Mouse (Mus musculus): ENCODE measurements around the gene Sphk1. TPM values are rescaled to one million over a fixed set of nuclear protein-coding genes. Genes with fewer than 3 reads are reported as not detected.

The Sphk1 gene
- total and polyA plus RNA-seq, 3 experiments = 2.4 to 4.1 (median 2.6) TPM

- no peak for DNase-seq
These were observed 24.4 kb upstream of the Sphk1 start for GRCm38 (mm10) chr11:116506151-116506875.

- DNase-seq = no peak
These were observed 22.0 kb upstream of the Sphk1 start for GRCm38 (mm10) chr11:116508689-116509088.

- DNase-seq = no peak
These were observed 19.3 kb upstream of the Sphk1 start for GRCm38 (mm10) chr11:116511301-116511868.

DNA sequence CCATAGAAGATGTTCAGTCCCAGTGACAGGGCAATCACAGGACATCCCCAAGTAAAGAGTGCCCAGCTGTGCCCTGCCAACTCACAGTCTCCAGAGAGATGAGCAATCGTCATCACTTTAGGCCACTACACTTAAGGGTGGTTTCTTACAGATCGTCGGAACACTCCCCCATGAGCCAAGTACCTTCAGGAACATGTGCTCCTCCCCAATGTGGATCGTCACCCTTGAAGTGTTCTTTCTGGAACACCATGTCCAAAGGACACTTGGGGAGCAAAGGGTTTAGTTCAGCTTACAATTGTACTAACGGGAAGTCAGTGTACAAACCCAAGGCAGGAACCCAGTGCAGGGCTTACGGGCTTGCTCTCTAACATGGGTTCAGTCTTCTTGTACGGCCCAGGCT lies 18.6 kb upstream of the Sphk1 start:
- no peak for DNase-seq

GRCm38 (mm10) chr11:116512987-116513386 lies 17.7 kb upstream of the Sphk1 start:
- DNase-seq = no peak

GRCm38 (mm10) chr11:116513531-116514038 lies 17.1 kb upstream of the Sphk1 start:
- no peak for DNase-seq

DNA sequence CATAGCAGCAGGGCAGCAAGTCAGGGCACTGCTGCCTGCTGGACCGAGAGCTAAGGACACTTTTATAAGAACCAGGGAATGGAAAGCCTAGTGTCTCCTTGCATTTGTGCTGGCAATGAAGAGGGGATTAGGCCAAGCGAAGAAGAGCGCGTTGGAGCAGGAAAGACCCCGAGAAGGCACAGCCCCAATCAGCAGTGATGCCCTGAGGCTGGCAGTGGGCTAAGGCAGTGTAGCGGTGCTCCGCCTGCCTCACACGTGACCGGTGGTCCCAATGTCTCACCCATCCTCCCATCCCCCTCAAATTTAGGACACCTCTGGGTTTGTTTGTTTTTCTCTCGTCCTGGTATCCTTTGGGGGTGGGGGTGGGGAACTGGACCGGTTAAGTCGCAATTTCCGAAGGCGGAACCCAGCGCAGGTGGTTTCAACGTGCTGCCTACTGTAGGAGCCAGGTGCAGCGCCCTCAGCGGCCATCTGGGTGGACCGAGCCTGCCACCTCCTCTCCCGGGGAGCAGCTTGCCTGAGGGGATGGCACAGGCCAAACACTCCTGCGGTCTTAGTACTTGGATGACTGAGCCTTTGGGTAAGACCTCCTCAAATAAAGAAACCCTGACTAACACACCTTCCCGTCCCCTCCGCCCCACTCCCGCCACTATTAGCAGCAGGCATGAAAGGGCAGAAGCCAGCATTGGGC lies 15.2 kb upstream of the Sphk1 start:
- no peak for DNase-seq

GRCm38 (mm10) chr11:116518482-116518881 lies 12.2 kb upstream of the Sphk1 start:
- peak; percentile 42 for DNase-seq

DNA sequence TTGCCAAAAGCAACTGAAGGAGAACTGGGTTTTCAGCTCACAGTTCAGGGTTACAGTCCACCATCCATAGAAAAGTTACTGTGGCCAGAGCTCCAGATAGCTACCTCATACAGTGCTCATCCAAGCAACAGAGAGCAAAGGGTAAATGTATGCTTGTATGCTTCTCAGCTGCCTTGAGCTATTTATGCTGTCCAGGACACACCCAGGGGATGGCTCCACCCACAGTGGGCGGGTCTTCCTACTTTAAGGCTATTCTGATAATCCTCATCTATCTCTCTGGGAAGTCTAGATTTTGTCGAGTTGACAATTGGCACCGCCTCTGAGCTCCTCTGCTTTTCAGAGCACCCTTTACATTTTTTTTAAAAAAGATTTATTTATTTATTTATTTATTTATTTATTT lies 9.6 kb upstream of the Sphk1 start:
- no peak for DNase-seq

- DNase-seq = no peak
These were observed 8.7 kb upstream of the Sphk1 start for GRCm38 (mm10) chr11:116522046-116522445.

DNA sequence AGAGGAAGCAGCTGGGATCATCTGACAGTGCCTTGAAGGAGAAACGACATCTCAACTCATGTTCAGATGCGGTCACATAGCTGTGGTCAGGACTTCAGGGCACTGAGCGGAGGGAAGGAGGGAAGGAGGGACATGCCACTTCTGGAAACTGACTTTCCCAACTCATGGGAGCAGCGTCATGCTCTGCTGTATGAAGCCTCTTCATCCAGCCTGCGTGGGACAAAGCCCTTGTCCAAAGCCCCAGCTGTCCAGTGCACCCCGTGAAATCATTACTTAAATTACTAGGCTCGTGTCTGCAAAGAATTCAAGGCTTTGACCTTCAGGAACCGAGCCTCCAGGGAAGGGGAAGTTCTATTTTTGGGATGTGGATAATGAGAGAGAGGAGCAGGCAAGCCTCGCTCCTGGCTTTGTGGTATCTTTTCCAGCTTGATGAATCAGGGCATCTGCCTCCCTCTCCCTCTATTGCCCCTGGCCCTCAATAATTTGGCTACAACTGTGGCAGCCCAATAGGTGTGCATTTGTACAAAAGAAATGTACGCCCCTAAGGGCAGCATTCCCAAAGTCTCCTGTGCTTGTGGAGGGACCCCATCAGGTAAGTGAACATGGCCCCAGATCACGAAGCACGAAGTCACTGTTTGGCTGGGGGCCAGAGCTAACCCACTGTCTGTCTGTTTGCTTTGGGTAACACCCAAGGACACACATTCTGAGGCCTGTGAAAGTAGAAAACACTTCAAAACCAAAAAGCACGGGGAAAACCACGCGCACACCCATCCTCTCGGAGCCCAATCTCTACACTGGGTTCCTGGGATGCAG lies 7.6 kb upstream of the Sphk1 start:
- DNase-seq = peak; percentile 67

DNA sequence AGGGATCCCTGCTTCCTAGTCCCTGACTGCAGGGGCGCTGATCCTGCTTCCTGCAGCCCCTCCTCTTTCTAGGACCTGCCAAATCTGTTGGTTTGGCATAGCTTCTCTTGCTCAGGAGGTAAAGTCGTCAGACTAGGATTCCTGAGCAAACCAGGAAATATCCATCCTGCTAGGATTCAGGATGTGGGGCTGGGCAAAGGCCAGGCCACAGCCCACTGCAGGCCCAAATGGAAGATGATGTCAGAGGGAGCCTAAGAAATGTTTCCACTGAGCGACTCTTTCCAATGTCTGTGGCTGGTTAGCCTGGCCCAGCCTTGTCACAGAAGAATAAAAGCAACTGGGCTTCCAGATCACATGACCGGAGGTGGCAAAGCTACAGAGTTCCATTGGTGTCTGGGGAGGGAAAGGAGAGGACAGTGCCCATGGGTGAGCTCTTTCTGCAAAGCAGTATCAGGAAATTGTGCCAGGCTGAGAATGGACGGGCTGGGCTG lies 7.0 kb upstream of the Sphk1 start:
- DNase-seq = peak; percentile 32

DNA sequence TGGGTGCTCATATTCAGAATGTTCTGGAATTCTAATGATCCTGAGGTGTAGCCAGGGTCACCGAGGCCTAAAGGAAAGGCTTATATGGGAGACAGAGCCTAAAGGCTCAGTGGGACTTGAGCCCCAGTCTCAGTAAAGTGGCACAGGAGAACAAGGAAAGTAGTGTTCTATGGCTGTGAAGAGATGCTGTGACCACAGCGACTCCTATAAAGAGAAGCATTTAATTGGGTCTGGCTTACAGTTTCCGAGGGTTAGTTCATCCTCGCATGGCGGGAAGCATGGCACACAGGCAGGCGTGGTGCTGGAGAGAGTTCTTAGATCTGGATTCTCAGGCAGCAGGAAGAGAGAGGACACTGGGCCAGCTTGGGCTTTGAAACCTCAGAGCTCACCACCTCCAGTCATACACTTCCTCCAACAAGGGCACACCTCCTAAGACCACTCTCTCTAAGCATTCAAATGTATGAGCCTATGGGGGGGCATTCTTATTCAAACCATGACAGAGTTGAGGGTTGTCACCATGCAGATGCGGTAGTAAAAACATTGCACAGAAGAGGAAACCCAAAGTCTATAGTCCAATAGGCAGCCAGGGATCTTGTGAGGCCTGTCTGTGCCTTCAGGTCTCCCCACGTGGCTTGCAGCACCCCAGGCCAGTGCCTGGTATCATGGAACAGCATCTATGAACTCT lies 1.9 kb upstream of the Sphk1 start:
- DNase-seq = no peak

DNA sequence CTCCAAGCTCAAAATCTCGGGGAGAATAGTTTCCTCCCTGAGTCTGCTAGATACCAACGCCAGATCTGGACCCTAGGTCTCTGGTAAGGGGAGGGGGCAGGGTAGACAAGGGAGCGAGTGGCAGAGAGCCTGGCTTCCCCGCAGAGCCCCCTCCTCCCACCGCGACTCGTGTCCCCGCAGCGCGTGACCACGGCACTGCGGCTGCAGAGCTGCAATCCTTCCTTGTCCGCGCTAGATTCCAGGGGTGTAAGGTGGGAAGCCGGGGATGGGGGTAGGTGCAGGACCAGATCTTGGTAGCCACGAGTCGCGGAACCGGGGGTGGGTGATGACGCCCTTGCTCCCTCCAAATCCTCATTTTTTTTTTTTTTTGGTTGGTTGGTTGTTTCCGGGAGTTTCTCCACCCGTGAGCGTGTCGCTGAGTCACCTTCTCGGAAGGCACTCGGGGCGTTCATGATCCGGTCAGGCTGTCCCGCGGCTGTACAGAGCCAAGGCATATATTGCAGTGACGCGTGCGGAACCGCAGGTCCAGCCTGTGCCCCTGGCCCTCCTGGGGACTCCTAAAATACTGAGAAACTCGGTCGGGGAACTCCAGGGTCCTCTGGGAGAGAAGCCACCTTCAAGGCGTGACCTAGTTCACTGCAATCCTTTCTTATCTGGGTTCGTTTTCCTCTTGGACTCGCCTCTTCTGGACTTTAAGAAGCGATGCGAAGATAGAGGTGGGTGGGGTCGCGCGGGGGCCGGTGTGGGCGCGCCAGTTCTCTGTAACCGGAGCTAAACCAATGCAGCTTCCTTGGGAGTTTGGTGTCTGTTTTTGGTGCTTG lies 856 bp downstream of the Sphk1 start:
- peak; percentile 30 for DNase-seq

- peak; percentile 25 for DNase-seq
These were observed 1.6 kb downstream of the Sphk1 start for GRCm38 (mm10) chr11:116532262-116532809.

GRCm38 (mm10) chr11:116532810-116533338 lies 2.1 kb downstream of the Sphk1 start:
- DNase-seq = peak; percentile 74

DNA sequence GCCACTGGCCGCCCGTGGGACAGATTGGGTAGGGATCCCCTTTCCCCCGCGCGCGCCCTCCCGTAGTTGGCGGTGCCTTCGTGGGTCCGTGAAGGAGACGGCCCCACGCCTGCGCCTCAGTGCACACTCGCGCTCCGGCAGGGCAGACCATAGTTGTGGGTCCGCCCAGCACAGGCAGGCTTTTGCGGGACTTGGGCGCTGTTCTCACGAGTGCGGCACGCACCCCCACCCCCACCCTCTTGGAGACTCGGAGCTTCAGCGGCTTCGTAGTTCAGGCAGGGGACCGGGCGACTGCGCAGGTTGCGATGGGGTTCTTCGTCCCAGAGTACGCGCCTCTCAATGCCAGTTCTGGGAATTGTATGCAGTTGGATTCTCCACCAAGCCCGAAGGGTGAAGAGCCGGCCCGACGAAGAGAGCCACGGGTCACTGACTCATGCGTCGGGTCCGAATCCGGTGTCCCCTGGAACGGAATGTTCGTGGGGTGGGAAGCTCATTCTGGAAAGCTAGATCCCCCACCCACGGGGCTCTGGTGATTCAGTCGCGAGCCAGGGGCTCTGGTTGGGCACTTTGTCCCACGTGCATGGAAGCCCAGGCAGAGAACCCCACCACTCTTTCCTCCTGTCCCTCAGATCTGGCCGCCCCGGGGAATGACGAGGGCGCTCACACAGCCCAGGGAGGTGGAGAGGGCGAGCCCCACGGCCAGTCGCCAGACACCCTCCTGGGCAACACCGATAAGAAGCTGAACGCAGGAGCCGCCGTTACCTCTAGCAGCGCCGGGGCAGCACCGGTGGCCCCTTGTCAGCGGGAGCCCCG lies 2.8 kb downstream of the Sphk1 start:
- DNase-seq = peak; percentile 55

DNA sequence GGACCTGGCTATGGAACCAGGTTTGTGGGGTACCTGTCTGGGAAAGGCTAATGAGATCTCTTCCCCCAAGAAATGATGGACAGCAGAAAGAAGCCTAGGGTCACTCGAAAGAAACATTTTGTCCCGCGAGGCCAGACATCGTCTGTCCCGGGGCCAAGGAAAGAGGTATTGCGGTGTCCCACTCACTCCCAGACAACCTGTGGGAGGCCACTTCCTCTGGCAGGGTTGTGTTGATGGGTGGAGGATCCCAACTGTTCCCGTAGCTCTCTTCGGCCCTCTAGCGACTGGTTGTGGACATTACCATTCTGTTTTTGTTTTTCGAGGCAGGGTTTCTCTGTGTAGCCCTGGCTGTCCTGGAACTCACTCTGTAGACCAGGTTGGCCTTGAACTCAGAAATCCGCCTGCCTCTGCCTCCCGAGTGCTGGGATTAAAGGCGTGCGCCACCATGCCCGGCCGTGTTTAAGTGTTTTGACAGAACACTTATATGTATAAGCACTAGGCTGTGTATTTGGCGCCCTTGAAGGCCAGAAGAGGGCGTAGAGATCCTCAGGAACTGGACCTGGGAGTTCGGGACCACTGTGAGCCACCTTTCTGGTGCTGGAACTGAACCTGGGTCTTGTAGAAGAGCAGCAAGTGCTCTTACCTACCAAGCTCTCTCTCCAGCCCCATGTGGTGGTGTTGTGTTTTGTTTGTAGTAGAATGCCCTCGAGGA lies 3.6 kb downstream of the Sphk1 start:
- peak; percentile 74 for DNase-seq

Measured in adrenal gland, adult 2 months (tissue).